Mouse (Mus musculus) midbrain, embryonic 11.5 days (tissue): ENCODE results near the gene Naa16. TPM values are rescaled to one million over a fixed set of nuclear protein-coding genes. Genes with fewer than 3 reads are reported as not detected.

Experiments
- ATAC-seq: fragments of 200-750 bp; cut with Nextera tagmentation; 2 replicates; pipeline ENCODE4 v1.8.0; 2017; ENCODE audit warnings: moderate TSS enrichment, moderate library complexity; ENCODE audit not compliant: low FRiP score
- DNase-seq: peaks from one replicate; pipeline ENCODE4 v3.0.0; 2015; ENCODE audit warnings: low spot score; ENCODE audit errors: missing footprints
- H3K27ac ChIP-seq: fragments of 300-500 bp; sonication (generic); 2 replicates; pipeline ENCODE4 v1.5.1; 2014; ENCODE audit warnings: low read depth, low read length
- H3K27me3 ChIP-seq: fragments of 300-500 bp; sonication (generic); 2 replicates; pipeline ENCODE4 v1.6.1; 2014; ENCODE audit warnings: mild to moderate bottlenecking, low read length, moderate library complexity, mixed read lengths; ENCODE audit not compliant: control insufficient read depth, insufficient read depth
- H3K36me3 ChIP-seq: fragments of 300-500 bp; sonication (generic); 2 replicates; pipeline ENCODE4 v1.6.1; 2014; ENCODE audit warnings: mild to moderate bottlenecking, low read length, moderate library complexity, mixed read lengths; ENCODE audit not compliant: control insufficient read depth, insufficient read depth
- H3K4me1 ChIP-seq: fragments of 300-500 bp; sonication (generic); 2 replicates; pipeline ENCODE4 v1.6.1; 2014; ENCODE audit warnings: low read length; ENCODE audit not compliant: control insufficient read depth, insufficient read depth
- H3K4me2 ChIP-seq: fragments of 300-500 bp; sonication (generic); 2 replicates; pipeline ENCODE4 v1.6.1; 2014; ENCODE audit warnings: mild to moderate bottlenecking, moderate library complexity
- H3K4me3 ChIP-seq: fragments of 300-500 bp; sonication (generic); 2 replicates; pipeline ENCODE4 v1.5.1; 2014; ENCODE audit warnings: low read depth, low read length
- H3K9ac ChIP-seq: fragments of 300-500 bp; sonication (generic); 2 replicates; pipeline ENCODE4 v1.6.1; 2014; ENCODE audit warnings: low read length
- H3K9me3 ChIP-seq: fragments of 300-500 bp; sonication (generic); 2 replicates; pipeline ENCODE4 v1.6.1; 2016; ENCODE audit warnings: low read length; ENCODE audit not compliant: control insufficient read depth
- WGBS: fragments of 180-500 bp; shearing (Covaris S2); extraction: QIAGEN DNeasy Blood & Tissue Kit; methylation state at CpG from one replicate; pipeline ENCODE4 v1.1.7; 2014; 5-methylcytosine and 5-hydroxymethylcytosine counted together
- polyA plus RNA-seq: library from polyadenylated mRNA; unstranded; fragments of >200 nt; fragmentation: Nextera tagmentation; extraction: Ambion mirVana; gene quantifications from 2 replicates; pipeline ENCODE4 v1.2.1, GENCODE M21; 2014

The Naa16 gene
- polyA plus RNA-seq, 1 experiment from 2014 or later: 38.3 TPM

DNA sequence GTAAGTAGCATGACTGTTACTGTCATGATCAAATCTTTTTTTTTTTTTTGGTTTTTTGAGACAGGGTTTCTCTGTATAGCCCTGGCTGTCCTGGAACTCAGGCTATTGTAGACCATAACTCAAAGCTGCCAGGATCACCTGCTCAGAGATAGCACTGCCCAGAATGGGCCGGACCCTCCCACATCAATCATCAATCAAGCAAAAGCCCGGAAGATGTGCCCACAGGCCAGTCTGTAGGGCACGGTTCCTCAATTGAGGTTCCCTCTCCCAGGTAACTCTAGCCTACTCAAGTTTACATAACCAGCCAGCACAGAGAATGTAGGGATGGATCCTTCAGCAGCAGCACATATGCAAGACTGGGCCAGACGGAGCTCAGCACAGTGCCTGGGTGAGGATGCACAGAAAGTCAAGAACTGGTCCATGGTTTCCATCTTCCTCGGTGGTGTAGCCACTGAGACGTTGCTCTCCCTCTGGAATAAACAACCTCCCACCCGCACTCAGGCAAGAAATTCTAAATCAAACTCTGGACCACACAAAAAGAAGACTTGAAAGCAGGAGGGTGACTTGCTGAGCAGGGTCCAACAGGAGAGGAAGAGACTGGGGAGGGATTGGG is 103.2 kb downstream of the Naa16 start:
- no peak overlapping the region for H3K4me2 ChIP-seq
- H3K36me3 ChIP-seq: no peaks in the 10 kb centered on the region
- H3K4me3 ChIP-seq: no peak overlapping the region
- H3K9ac ChIP-seq: no peak overlapping the region
- no peaks in the 10 kb centered on the region for H3K9me3 ChIP-seq
- no peak for DNase-seq
- H3K27ac ChIP-seq: no peak overlapping the region
- WGBS: 89% methylated on average over 7 of the region's 7 CpGs
- no peaks in the 10 kb centered on the region; the same call in 1 of the 2 replicates for H3K27me3 ChIP-seq
- ATAC-seq: no peak
- H3K4me1 ChIP-seq: peaks cover 12% of the 10 kb centered on the region

DNA sequence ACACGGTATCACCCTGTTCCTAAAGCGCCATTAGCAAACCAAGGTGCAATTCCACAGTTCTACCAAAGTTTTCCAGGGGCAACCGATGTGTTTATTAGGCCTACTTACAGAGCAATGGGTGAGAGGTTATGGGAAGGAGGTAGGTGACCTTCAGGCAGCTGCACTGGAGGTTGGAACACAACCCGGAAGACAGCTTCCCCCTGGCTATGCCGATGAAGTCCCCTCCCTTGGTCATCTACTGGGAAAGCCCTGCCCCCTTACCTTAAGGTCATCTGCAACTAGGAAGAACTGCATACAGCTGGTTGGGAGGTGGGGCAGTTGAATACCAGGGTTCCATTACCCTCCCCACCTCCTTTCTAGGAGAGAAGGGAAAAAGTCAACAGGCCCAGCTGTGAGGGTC is 105.0 kb downstream of the Naa16 start:
- Histone ChIP-seq H3K9me3 (no peaks in the 10 kb centered on the region), H3K27ac (no peak overlapping the region), H3K4me1 (peaks cover 9% of the 10 kb centered on the region), H3K4me2 (no peak overlapping the region), H3K36me3 (no peaks in the 10 kb centered on the region), H3K4me3 (no peak overlapping the region), H3K27me3 (no peaks in the 10 kb centered on the region), H3K9ac (no peak overlapping the region)
- WGBS: 95% methylated on average over 5 of the region's 5 CpGs
- DNase-seq: no peak
- no peak for ATAC-seq

GRCm38 (mm10) chr14:79284616-79285015 is 106.0 kb downstream of the Naa16 start:
- Histone ChIP-seq H3K9me3 (no peaks in the 10 kb centered on the region), H3K9ac (no peak overlapping the region), H3K4me1 (peaks cover under 1% of the 10 kb centered on the region), H3K36me3 (no peaks in the 10 kb centered on the region), H3K4me2 (no peak overlapping the region), H3K27ac (no peak overlapping the region), H3K4me3 (no peak overlapping the region), H3K27me3 (no peaks in the 10 kb centered on the region)
- no peak for ATAC-seq
- DNase-seq: no peak
- 89% methylated on average over 4 of the region's 4 CpGs for WGBS

- no peak for ATAC-seq
- DNase-seq: no peak
- Histone ChIP-seq H3K4me2 (no peak overlapping the region), H3K4me3 (no peak overlapping the region), H3K27ac (no peak overlapping the region), H3K4me1 (no peaks in the 10 kb centered on the region), H3K9ac (no peak overlapping the region), H3K36me3 (no peaks in the 10 kb centered on the region), H3K9me3 (no peaks in the 10 kb centered on the region), H3K27me3 (no peaks in the 10 kb centered on the region)
- 93% methylated on average over 7 of the region's 7 CpGs for WGBS
Measured at GRCm38 (mm10) chr14:79283952-79284351, 106.6 kb downstream of the Naa16 start.

- no peaks in the 10 kb centered on the region for H3K36me3 ChIP-seq
- H3K4me3 ChIP-seq: no peak overlapping the region
- no peaks in the 10 kb centered on the region for H3K27me3 ChIP-seq
- no peak overlapping the region for H3K4me2 ChIP-seq
- H3K9me3 ChIP-seq: no peaks in the 10 kb centered on the region
- DNase-seq: no peak
- no peak for ATAC-seq
- peaks cover 6% of the 10 kb centered on the region; the same call in 1 of the 2 replicates for H3K4me1 ChIP-seq
- H3K27ac ChIP-seq: no peak overlapping the region
- WGBS: 84% methylated on average over 9 of the region's 9 CpGs
- no peak overlapping the region for H3K9ac ChIP-seq
Measured at GRCm38 (mm10) chr14:79281894-79282553, 108.6 kb downstream of the Naa16 start.

DNA sequence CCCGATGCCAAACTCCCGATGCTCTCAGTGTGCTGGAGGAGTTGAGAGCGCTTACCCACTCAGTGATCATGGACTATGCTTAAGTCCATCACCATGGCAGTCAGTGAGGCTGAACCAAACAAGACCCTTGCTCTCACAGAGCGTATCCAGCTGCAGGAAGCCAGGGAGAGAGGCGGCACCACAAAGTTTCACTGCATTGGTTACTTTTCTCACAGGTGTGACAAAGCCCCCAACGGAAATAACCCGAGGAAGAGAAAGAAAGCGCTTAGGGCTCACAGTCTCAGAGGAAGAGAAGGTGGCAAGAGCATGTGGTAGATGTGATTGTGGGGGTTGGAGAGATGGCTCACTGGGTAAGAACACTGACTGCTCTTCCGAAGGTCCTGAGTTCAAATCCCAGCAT is 110.1 kb downstream of the Naa16 start:
- Histone ChIP-seq H3K4me1 (peaks cover 6% of the 10 kb centered on the region; the same call in 1 of the 2 replicates), H3K9me3 (no peaks in the 10 kb centered on the region), H3K4me3 (no peak overlapping the region), H3K36me3 (no peaks in the 10 kb centered on the region), H3K27me3 (no peaks in the 10 kb centered on the region), H3K9ac (no peak overlapping the region), H3K4me2 (no peak overlapping the region), H3K27ac (no peak overlapping the region)
- 87% methylated on average over 9 of the region's 9 CpGs for WGBS
- no peak for DNase-seq
- ATAC-seq: no peak

DNA sequence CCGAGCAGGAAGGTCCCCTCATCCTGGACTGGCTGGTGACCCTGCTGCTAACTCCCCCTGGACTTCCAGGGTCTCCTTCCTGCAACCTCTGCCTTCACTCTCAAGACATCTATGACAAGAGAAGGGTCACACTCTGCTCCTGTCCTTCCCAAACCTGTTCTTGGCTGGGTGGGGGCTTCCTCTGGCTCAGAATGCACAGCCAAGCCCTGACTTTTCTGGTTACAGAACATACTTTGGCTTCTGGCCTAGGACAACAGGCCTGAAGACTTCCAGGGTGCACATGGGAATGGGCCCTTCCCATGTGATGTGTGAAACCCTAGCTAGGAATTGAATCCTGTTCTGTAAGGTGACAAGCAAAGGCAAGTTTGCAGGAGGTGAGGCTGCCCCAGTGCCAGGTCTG is 111.1 kb downstream of the Naa16 start:
- DNase-seq (no peak), ATAC-seq (no peak)
- peaks cover 6% of the 10 kb centered on the region; the same call in 1 of the 2 replicates for H3K4me1 ChIP-seq
- H3K27me3 ChIP-seq: no peaks in the 10 kb centered on the region
- no peak overlapping the region for H3K4me2 ChIP-seq
- no peak overlapping the region for H3K27ac ChIP-seq
- H3K4me3 ChIP-seq: no peak overlapping the region
- no peak overlapping the region for H3K9ac ChIP-seq
- H3K9me3 ChIP-seq: no peaks in the 10 kb centered on the region
- 67% methylated on average over 1 of the region's 1 CpGs for WGBS
- H3K36me3 ChIP-seq: no peaks in the 10 kb centered on the region

DNA sequence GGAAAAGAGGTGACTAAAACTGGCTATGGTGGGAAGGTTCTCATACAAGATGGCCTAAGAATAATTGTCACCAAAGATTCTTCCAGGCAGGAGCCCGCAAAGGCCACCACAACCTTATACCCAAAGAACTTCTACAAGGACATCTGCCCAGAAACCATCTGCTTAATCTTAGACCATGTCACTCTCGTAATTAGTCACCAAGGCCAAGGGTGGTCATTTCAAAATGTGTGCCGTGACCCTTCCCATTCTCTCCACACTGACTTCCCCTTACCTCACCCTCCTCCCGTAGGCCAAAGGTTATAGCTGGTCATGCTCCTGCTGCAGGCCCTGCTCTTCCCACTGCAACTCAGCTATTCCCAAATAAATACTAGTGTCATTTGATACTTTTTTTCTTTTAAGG is 111.7 kb downstream of the Naa16 start:
- WGBS: 84% methylated on average over 4 of the region's 4 CpGs
- Histone ChIP-seq H3K9ac (no peak overlapping the region), H3K4me2 (no peak overlapping the region), H3K4me3 (no peak overlapping the region), H3K27ac (no peak overlapping the region), H3K9me3 (no peaks in the 10 kb centered on the region), H3K4me1 (peaks cover 7% of the 10 kb centered on the region), H3K27me3 (no peaks in the 10 kb centered on the region), H3K36me3 (no peaks in the 10 kb centered on the region)
- ATAC-seq (no peak), DNase-seq (no peak)

DNA sequence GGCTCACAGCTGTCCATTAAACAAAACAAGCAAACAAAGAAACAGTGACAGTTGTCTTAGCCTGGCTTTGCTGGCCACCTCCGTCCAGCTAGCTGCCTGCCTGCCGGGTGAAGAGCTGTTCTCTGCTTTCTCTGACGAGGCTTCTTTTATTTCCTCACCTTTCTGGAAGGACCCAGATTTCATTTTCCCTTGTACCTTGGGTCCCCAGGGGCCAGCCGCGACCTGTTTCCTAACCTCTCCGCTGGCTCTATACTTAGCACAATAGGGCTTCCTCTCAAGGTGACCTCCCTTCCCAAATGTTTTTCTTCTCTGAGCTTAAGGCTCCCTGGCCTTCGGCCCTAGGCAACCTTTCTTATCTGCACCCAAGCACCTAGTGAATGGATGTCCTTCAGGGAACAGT is 112.7 kb downstream of the Naa16 start:
- H3K4me1 ChIP-seq: peaks cover 9% of the 10 kb centered on the region
- H3K9ac ChIP-seq: no peak overlapping the region
- 35% methylated on average over 7 of the region's 7 CpGs for WGBS
- no peak overlapping the region for H3K27ac ChIP-seq
- no peak for ATAC-seq
- H3K4me3 ChIP-seq: no peak overlapping the region
- H3K4me2 ChIP-seq: no peak overlapping the region
- H3K9me3 ChIP-seq: no peaks in the 10 kb centered on the region
- H3K36me3 ChIP-seq: no peaks in the 10 kb centered on the region
- peak; percentile 81 for DNase-seq
- H3K27me3 ChIP-seq: no peaks in the 10 kb centered on the region
